Mouse (Mus musculus): ENCODE measurements around the gene Fbxw21.

GRCm38 (mm10) chr9:109199353-109199752 is 37.5 kb upstream of the Fbxw21 start:
- TF ChIP-seq CTCF (conservative IDR thresholded peaks at IDR 0.05; ENCODE audit: insufficient read depth, insufficient read length, low read depth, low read length) (no peak), POLR2A (IDR thresholded peaks at IDR 0.05; ENCODE audit: low read depth, low read length) (no peak)
